Mouse (Mus musculus): Measurements from ENCODE around the gene Ebi3. TPM values are rescaled to one million over a fixed set of nuclear protein-coding genes. Genes with fewer than 3 reads are reported as not detected.

Ebi3 gene
- polyA plus RNA-seq, 1 experiment from 2014 or later, result 2.2 TPM

Other genes with a start within 250 kb of the Ebi3 start
- gene Pot1b, start 240.0 kb upstream of the Ebi3 start, polyA plus RNA-seq (2014; fragmentation: Nextera tagmentation; extraction: Ambion mirVana), result 8.8 TPM in 2 replicates
- gene Adgre4, start 202.7 kb upstream of the Ebi3 start, polyA plus RNA-seq (2014; fragmentation: Nextera tagmentation; extraction: Ambion mirVana), result 0.10 and 0.81 TPM in 2 replicates
- gene Zfp119a, start 73.7 kb upstream of the Ebi3 start, polyA plus RNA-seq (2014; fragmentation: Nextera tagmentation; extraction: Ambion mirVana), result 8.6 and 11.9 TPM in 2 replicates
- gene Zfp959, start 60.5 kb upstream of the Ebi3 start, polyA plus RNA-seq (2014; fragmentation: Nextera tagmentation; extraction: Ambion mirVana), result 17.9 and 19.4 TPM in 2 replicates
- 6.8 and 6.9 TPM in 2 replicates for gene Zfp119b, start 3.1 kb upstream of the Ebi3 start, polyA plus RNA-seq (2014; fragmentation: Nextera tagmentation; extraction: Ambion mirVana)
- gene Yju2, start 6.5 kb downstream of the Ebi3 start, polyA plus RNA-seq (2014; fragmentation: Nextera tagmentation; extraction: Ambion mirVana), result 24.3 and 27.9 TPM in 2 replicates
- gene Shd, start 17.8 kb downstream of the Ebi3 start, polyA plus RNA-seq (2014; fragmentation: Nextera tagmentation; extraction: Ambion mirVana), result 22.3 and 27.0 TPM in 2 replicates
- 20.7 and 25.7 TPM in 2 replicates for gene Fsd1, start 33.9 kb downstream of the Ebi3 start, polyA plus RNA-seq (2014; fragmentation: Nextera tagmentation; extraction: Ambion mirVana)
- gene Stap2, start 52.9 kb downstream of the Ebi3 start, polyA plus RNA-seq (2014; fragmentation: Nextera tagmentation; extraction: Ambion mirVana), result 13.7 and 14.6 TPM in 2 replicates
- 110 and 112 TPM in 2 replicates for gene Mpnd, start 53.1 kb downstream of the Ebi3 start, polyA plus RNA-seq (2014; fragmentation: Nextera tagmentation; extraction: Ambion mirVana)
- gene Sh3gl1, start 84.0 kb downstream of the Ebi3 start, polyA plus RNA-seq (2014; fragmentation: Nextera tagmentation; extraction: Ambion mirVana), result 145 and 155 TPM in 2 replicates
- 14.1 and 25.4 TPM in 2 replicates for gene Chaf1a, start 87.8 kb downstream of the Ebi3 start, polyA plus RNA-seq (2014; fragmentation: Nextera tagmentation; extraction: Ambion mirVana)
- gene Ubxn6, start 122.4 kb downstream of the Ebi3 start, polyA plus RNA-seq (2014; fragmentation: Nextera tagmentation; extraction: Ambion mirVana), result 34.4 and 42.8 TPM in 2 replicates
- 85.1 and 118 TPM in 2 replicates for gene Hdgfl2, start 127.0 kb downstream of the Ebi3 start, polyA plus RNA-seq (2014; fragmentation: Nextera tagmentation; extraction: Ambion mirVana)
- 0.08 and 0.17 TPM in 2 replicates for gene Plin4, start 157.2 kb downstream of the Ebi3 start, polyA plus RNA-seq (2014; fragmentation: Nextera tagmentation; extraction: Ambion mirVana)
- 1.1 and 1.3 TPM in 2 replicates for gene Plin5, start 165.0 kb downstream of the Ebi3 start, polyA plus RNA-seq (2014; fragmentation: Nextera tagmentation; extraction: Ambion mirVana)
- gene Lrg1, start 169.4 kb downstream of the Ebi3 start, polyA plus RNA-seq (2014; fragmentation: Nextera tagmentation; extraction: Ambion mirVana), result not detected in 2 replicates
- 1.4 TPM in 2 replicates for gene Sema6b, start 187.7 kb downstream of the Ebi3 start, polyA plus RNA-seq (2014; fragmentation: Nextera tagmentation; extraction: Ambion mirVana)
- gene Tnfaip8l1, start 209.8 kb downstream of the Ebi3 start, polyA plus RNA-seq (2014; fragmentation: Nextera tagmentation; extraction: Ambion mirVana), result 11.4 and 11.8 TPM in 2 replicates
- gene Mydgf, start 231.3 kb downstream of the Ebi3 start, polyA plus RNA-seq (2014; fragmentation: Nextera tagmentation; extraction: Ambion mirVana), result 80.5 and 89.2 TPM in 2 replicates